Mouse (Mus musculus) adipocyte (in vitro differentiated cells): ENCODE measurements around the gene Ptch2.
A peak's percentile ranks its signal among the peaks of the same experiment; 100 is the strongest.

Experiments
- DNase-seq: peaks from one replicate; pipeline ENCODE4 v3.0.0-alpha.2; 2016; ENCODE audit warnings: low spot score

Gene Ptch2

DNA sequence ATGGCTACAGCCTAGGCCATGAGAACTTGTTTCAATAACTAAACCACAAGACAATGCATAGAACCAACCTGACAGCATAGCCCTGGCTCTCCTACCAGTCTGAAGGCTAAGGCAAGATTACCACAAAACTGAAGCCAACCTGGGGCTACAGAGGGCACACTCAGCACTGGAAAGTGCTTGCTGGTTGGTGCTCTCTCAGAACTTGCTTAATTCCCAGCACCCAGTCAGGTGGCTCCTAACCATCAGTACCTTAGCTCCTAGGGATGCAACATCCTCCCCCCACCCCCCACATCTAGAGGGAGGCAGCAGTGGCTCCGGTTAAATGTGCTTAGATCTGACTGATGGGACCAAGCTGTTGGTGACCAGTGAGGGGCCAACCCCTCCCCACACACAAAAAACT lies 55.5 kb downstream of the Ptch2 start:
- no peak for DNase-seq

DNA sequence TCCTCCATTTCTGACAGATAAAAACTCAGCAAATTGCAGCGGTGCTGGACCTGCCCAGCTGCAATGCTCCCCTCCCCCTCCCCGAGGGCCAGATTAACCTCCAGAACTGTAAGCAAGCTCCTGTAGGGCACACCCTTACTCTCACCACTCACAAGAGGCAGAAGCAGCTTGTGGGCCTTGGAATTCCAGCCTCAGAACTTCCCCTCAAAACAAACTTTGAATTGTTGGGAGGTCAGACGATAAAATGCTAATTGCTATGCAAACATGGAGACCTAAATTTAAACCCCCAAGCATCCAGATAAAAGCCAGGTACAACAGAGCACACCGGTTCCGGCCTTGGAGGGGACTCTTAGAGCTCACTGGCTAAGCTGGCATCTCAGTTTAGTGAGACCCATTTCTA lies 56.8 kb downstream of the Ptch2 start:
- DNase-seq, result no peak

GRCm38 (mm10) chr4:117155020-117155791 lies 59.3 kb downstream of the Ptch2 start:
- DNase-seq, result no peak

DNA sequence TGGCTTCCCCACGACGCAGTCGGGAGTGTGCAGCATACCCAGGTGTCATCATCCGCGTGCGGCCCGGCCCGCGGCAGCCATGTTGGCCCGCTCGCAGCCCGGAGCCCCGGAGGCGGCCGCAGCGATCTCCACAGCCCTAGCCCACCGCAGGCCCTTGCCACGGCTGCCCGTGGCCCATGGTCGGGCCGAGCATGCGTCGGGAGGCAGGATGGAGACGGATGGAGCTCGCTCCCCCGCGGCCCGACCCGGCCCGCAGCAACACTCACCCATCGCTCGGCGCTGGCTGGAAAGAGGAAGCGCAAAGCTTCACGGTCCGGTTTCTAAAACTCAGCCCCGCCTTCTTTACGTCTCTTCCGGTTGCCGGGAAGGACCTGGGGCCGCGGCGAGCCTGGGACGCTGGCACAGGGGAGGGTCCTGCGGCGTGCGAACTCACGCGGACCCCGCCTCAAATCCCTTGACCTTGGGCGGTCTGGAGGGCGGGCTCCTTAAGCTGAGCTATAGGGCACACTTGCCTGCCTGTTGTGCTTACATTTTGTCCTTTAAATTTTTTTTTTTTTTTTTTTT lies 60.0 kb downstream of the Ptch2 start, which contains the start of gene Rps8:
Rps8 (minus strand) TSS at position 452 of the 564 bp plus-strand sequence.
- peak; percentile 88 for DNase-seq

DNA sequence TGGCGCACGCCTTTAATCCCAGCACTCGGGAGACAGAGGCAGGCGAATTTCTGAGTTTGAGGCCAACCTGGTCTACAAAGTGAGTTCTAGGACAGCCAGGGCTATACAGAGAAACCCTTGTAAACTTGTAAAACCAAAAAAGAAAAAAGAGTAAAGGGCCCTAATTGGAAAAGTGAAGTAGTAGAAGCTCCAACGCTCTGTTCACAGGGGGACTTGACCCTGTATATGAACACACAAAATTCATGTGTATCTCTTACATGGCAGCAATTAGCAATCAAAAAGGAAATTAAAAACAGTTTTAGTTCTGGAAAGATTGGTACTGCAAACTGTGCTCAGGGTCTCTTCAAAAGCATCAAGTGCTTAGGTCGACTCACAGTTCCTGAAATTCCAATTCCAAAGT lies 60.5 kb downstream of the Ptch2 start:
- no peak for DNase-seq

- no peak for DNase-seq
Observed at GRCm38 (mm10) chr4:117159666-117160065, 63.8 kb downstream of the Ptch2 start.

DNA sequence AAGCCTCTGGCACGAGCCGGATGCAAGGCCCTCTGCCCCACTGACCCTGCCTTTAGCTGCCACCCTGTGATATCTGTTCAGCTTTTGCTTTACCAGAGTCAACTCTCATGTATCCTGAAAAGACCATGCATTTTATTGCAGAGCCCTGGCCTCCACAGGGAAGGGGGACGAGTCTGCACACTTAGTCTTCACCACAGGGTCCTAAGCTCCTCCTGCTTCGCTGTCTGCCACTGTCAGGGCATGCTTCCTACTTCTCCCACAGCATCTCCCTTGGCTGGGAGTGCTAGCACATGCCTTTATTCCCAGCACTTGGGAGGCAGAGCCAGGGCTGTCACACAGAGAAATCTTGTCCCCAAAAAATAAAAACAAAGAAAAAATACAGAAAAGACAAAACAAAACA lies 65.3 kb downstream of the Ptch2 start:
- DNase-seq, result no peak
